Mouse (Mus musculus): ENCODE measurements around the gene Gp5. TPM values are rescaled to one million over a fixed set of nuclear protein-coding genes. Genes with fewer than 3 reads are reported as not detected.

Gp5 gene
- polyA plus RNA-seq (2012; rRNA removed), result 0.44 and 0.78 TPM in 2 replicates

GRCm38 (mm10) chr16:30310647-30311046 lies at the start of gene Gp5:
TSS of gene Gp5 (minus strand) at chr16:30310779.

DNA sequence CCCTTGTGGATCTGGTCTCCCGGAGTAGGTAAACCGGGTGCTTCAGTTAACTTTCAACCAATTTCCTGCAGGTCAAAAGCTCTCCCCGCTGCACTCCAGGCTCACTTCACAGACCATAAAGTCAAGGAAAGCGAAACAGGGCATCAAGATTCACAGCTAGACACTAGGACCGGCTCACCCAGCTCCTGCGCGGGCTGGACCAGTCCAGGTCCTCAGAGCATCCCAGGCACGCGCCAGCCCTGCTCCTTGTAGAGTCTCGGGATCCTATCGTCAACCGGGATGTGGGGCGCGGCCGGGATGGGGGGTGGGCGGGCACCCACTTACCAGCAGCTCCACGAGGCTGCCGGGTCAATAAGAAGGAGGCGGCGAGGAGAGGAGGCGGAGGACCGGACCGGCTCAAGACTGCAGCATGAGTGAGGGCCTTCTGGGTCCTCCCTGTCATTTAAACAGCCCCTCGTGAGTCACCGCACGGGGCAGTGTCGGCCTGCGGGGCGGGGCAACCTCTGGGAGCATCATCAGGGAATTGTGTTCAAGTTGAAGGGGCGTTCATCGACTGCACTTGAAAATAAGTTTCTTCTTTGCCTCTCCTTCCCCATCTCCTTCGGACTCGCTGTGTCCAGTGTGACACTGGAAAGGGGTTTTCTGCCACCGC lies 27.6 kb downstream of the Gp5 start, which contains the start of gene Lrrc15:
Lrrc15 (minus strand) TSS at position 413 of the 652 bp plus-strand sequence.

GRCm38 (mm10) chr16:30267359-30267758 lies 43.2 kb downstream of the Gp5 start, which contains the start of gene Cpn2:
TSS of gene Cpn2 (minus strand) at chr16:30267499.

Other genes with a start within 250 kb of the Gp5 start
- gene Hes1, start 246.4 kb downstream of the Gp5 start, polyA plus RNA-seq (2012; rRNA removed), result 403 and 442 TPM in 2 replicates
- 1.5 and 2.2 TPM in 2 replicates for gene Cpn2, start 43.3 kb downstream of the Gp5 start, polyA plus RNA-seq (2012; rRNA removed)
- gene Lrrc15, start 27.5 kb downstream of the Gp5 start, polyA plus RNA-seq (2012; rRNA removed), result 0.05 and 0.06 TPM in 2 replicates
- gene Atp13a3, start 95.2 kb upstream of the Gp5 start, polyA plus RNA-seq (2012; rRNA removed), result 52.9 and 53.0 TPM in 2 replicates
- gene Tmem44, start 240.1 kb upstream of the Gp5 start, polyA plus RNA-seq (2012; rRNA removed), result 9.7 and 10.7 TPM in 2 replicates

Data from colon, adult 2 months (tissue).